Mouse (Mus musculus): ENCODE measurements around the gene Rnf24.
A peak's percentile ranks its signal among the peaks of the same experiment; 100 is the strongest.
"Not testable (repeated sequence)": the region's sequence is repeated elsewhere in the genome, so short reads cannot be mapped to it uniquely, and the experiment has no call there.

The Rnf24 gene

GRCm38 (mm10) chr2:131344449-131344848 is 8.2 kb downstream of the Rnf24 start:
- no peak for DNase-seq (ENCODE audit: low read depth, low spot score)

DNA sequence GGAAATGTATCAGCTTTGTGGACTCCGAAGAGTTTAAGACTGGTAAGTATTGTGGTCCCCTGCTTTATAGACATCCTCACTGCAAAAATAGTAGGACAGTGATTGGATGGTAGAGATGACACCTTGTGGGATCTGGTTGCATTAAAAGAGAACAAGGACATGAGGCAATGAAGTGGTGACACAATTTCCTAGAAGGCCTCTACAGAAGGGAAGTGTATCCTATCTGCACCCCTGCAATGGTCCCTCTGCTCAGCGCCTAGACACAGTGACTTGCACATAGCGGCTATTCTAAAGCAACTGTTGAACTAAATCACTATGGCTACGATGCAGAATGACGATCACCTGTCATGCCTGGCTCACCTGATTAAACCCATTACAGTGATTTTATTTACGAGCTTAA is 15.1 kb downstream of the Rnf24 start:
- no peak for DNase-seq (ENCODE audit: low read depth, low spot score)

DNA sequence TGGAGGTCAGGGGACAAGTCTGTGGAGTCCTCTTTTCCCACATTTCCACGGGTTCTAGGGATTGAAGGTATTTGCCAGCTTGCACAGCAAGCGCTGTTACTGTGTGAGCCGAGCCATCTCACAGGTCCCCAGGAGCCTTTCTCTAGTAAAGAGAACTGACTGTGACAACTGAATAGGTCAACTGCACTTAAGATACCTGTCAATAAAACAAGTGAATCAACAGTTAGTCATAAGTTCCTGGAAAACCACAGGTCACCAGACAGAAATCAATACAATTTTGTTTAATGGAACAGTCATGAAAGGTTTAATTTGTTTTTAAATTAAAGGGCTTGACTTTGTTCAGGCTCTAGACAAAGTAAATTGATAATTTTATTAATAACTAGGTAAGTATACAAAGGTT is 22.1 kb downstream of the Rnf24 start:
- no peak for DNase-seq (ENCODE audit: low read depth, low spot score)

DNA sequence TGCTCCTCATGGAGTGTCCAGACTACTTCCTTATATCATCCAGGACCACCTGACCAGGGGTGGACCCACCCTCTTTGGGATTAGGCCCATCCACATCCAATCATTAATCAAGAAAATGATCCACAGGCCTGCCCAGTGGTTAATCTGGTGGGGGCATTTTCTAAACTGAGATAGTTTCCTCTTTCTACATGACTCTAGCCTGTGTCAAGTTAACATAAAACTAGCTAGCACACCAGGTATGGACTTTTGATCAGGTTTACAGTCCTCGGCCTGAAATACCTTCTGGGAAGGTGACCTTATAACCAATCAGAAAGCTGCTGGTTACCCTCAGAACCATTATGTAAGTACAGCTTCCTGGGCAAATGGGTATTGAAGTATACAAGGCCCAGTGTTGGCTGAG is 23.7 kb downstream of the Rnf24 start:
- DNase-seq (ENCODE audit: low read depth, low spot score) = no peak

DNA sequence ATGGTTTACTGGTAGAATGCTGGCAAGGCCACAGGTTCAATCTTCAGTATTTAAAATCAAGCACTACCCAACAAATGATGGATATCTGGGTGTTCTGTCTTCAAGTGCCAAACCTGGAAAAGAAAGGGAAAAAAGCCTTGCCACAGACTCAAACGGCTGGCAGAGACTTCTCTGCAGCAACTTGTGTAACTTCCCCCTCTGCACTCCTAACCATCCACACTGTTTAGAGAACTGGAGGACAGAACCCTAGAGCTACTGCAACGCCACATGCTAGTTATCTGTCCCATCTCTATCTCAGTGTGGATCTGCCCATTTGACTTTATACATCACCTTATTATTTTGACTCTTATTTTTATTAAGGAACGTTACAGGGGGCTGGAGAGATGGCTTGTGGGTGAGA is 26.6 kb downstream of the Rnf24 start:
- DNase-seq (ENCODE audit: low read depth, low spot score) = no peak

DNA sequence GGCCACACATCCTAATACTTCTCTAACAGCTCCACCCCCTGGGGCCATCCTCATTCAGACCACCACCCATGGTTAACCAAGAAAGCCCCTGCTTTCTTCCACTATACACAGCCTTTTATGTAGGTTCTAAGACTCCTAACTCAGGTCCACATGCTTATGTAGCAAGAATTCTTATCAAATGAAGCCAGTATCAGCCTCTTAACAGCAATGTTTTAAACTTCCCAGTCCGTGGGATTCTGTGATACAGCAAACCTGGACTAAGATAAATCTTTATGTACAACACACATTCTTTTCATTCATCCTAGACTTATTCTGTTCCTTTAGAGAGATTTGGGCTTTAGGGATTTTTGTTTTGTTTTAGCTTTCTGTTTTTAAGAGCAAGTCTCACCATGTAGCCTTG is 29.0 kb downstream of the Rnf24 start:
- no peak for DNase-seq (ENCODE audit: low read depth, low spot score)

GRCm38 (mm10) chr2:131321192-131321591 is 31.5 kb downstream of the Rnf24 start:
- peak; percentile 85 for DNase-seq (ENCODE audit: low read depth, low spot score)

DNA sequence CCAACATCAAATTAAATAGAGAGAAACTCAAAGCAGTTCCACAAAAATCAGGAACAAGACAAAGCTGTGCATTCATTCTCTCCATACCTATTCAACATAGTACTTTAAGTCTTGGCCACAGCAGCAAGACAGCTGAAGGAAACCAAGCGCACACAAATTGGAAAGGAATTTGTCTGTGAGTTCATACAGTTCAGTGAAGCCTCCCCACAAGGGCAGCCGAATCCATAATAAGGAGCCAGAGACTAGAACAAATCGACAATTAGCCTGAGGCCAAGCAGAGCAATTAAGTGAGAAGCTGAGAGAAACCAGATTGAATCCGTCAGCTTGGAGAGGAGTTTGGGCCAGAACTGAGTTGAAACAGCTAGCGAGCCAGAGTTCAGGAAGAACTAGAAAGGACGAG is 33.3 kb downstream of the Rnf24 start:
- DNase-seq (ENCODE audit: low read depth, low spot score) = no peak

GRCm38 (mm10) chr2:131316167-131316566 is 36.5 kb downstream of the Rnf24 start:
- DNase-seq (ENCODE audit: low read depth, low spot score) = no peak

DNA sequence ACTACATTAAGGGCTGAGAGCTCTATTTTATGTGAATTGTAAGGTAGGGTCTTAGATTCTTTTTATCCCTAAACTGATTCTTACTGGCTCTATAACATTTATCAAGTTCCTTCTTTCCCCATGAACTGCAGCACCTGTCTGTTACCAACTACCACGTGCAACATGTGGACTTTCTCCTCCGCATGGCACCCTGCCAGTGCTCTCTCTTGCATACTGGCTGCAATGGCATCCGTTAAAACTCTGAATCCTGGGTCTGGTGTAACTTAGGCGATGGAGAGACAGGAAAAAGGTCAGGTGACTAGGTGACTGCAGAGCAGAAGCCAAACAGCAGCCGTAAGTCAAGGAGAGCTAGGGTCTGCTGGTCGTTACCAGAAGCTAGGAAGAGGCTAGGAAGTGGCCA is 43.4 kb downstream of the Rnf24 start:
- DNase-seq (ENCODE audit: low read depth, low spot score) = no peak

- DNase-seq (ENCODE audit: low read depth, low spot score) = no peak
Observed at GRCm38 (mm10) chr2:131307822-131308221, 44.9 kb downstream of the Rnf24 start.

GRCm38 (mm10) chr2:131307391-131307790 is 45.3 kb downstream of the Rnf24 start:
- no peak for DNase-seq (ENCODE audit: low read depth, low spot score)

GRCm38 (mm10) chr2:131305226-131305625 is 47.5 kb downstream of the Rnf24 start:
- DNase-seq (ENCODE audit: low read depth, low spot score) = not testable (repeated sequence)

DNA sequence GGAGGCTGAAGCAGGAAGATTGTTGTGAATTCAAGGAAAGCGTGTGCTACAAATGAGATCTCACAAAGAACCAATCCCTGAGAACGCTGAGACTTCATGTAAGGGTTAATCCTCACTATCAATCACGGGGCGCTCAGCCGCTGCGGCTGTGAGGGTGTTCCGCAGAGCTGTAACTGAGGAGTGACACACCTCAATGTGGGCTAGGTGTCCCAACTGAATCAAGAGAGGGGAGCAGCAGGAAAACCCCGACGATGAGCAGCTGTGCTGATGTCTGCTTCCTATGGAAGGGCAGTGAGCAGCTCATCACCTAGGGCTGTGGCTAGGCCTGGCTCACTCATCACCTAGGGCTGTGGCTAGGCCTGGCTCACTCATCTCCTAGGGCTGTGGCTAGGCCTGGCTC is 48.2 kb downstream of the Rnf24 start:
- DNase-seq (ENCODE audit: low read depth, low spot score) = no peak

DNA sequence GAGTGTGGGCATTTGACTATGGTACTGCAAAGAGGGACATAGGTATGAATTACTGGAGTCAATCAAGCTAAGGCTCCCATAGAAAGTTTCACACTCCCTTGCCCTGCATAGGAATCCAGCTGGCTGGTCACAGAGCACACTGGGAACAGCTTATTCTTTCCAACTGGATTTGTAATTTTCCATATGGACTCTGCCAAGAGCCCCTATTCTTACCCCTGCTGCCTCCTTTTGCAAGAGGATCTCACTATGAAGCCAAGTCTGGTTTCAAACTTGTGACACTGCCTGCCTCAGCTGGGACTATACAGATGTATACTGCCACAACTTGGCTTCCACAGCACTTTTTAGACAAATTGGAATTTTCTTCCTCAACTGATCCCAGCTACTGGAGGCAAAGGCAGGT is 51.1 kb downstream of the Rnf24 start:
- DNase-seq (ENCODE audit: low read depth, low spot score) = no peak

- no peak for DNase-seq (ENCODE audit: low read depth, low spot score)
Observed at GRCm38 (mm10) chr2:131300485-131300884, 52.2 kb downstream of the Rnf24 start.

DNA sequence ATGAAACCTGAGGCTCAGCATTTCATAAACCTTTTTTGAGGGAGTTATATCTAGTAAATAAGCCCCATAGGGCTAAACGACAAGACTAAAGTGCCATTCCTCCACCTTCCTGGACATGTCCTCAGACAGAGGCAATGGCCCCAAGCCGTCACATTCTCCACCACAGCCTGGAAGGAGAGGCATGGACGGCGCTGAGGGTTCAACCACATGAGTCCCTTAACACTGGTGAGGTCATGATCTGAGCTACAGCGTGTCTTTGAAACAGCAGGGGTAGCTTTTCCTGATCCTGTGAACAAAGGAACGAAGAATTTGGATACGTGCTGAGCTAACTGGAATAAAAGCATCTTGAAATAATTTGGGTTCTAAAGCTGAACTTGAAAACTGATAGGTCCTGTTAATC is 54.0 kb downstream of the Rnf24 start:
- DNase-seq (ENCODE audit: low read depth, low spot score) = not testable (repeated sequence)

- DNase-seq (ENCODE audit: low read depth, low spot score) = no peak
Observed at GRCm38 (mm10) chr2:131296746-131297261, 55.9 kb downstream of the Rnf24 start.

DNA sequence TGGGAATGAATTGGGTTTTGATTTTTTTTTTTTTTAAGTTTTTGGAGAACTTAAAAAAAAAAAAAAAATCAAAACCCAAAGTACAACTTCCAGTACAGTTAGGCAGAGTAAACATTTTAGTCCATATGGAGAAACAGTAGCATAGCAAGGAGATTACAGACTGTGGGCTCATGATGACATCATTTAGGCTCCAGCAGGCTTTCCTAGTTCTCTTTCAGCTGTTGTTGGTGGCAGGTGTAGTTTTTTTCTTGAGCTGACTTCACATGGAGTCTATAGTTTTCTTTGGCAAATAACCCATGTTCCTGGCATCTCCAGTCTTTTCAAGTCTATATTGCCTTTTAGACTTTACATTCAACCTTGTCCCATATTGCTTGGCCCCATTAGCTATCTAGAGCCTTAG is 62.0 kb downstream of the Rnf24 start:
- DNase-seq (ENCODE audit: low read depth, low spot score) = no peak

GRCm38 (mm10) chr2:131286276-131286675 is 66.4 kb downstream of the Rnf24 start:
- DNase-seq (ENCODE audit: low read depth, low spot score) = no peak

- DNase-seq (ENCODE audit: low read depth, low spot score) = no peak
Observed at GRCm38 (mm10) chr2:131281596-131281995, 71.1 kb downstream of the Rnf24 start.

- DNase-seq (ENCODE audit: low read depth, low spot score) = no peak
Observed at GRCm38 (mm10) chr2:131276722-131277121, 76.0 kb downstream of the Rnf24 start.

DNA sequence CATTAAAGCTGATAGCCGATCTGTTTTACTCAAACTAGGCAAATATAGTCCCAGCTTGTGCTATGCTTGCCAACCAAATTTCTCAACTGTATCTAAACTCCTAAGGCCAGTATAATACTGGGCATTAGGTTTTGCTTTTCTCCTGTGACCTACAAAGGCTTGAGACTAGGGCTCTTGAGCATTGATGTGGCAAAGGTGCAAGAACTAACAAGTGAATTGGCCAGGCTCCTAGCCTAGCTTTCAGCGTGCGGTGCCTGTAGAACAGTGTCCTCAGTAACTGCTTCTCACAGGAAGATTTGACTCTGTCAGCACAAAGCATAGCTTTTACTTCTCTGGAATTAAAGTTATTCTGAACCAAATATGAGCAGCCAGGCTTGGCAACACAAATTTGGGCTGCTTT is 77.2 kb downstream of the Rnf24 start:
- no peak for DNase-seq (ENCODE audit: low read depth, low spot score)

DNA sequence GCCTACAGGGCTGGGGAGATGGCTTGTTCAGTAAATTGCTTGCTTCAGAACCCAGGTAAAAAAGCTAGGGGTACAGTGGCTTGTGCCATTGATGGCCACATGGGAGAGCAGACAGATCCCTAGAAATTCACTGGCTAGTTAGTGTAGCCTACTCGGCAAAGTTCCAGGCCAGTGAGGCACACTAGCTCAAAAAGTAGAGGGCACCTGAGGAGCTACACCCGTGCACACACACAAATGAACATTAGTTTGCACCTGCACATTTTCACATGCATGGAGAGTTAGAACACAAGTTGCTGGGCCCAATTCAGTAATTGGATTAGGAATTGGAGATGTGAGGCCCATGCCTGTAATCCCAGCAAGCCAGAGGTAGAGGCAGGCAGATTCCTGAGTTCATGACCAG is 87.6 kb downstream of the Rnf24 start:
- DNase-seq (ENCODE audit: low read depth, low spot score) = no peak

Data from telencephalon, adult 2 months (tissue).